Mouse (Mus musculus) spleen, postnatal 4 days (tissue): ENCODE measurements at regions not wholly inside any gene's neighbourhood (a gene's known extent, or its start where the extent isn't known, plus 50 kb on each side); places are given as distances from the start of the nearest gene placed in this dataset.
"Not testable (repeated sequence)": the region's sequence is repeated elsewhere in the genome, so short reads cannot be mapped to it uniquely, and the experiment has no call there.

Source experiments
- DNase-seq, 2 experiments: peaks; one replicate each; pipeline ENCODE4 v3.0.0; 2022; ENCODE audit warnings: low spot score in 2 of 2

GRCm38 (mm10) chr12:82056782-82057611, 112.1 kb upstream of the Sipa1l1 start:
- not testable (repeated sequence) for DNase-seq

GRCm38 (mm10) chr12:82064986-82065385, 104.1 kb upstream of the Sipa1l1 start:
- DNase-seq: peak in 1 of 2 experiments; percentile 43

- DNase-seq: no peak
Observed at GRCm38 (mm10) chr12:82066860-82067259, 102.3 kb upstream of the Sipa1l1 start.

GRCm38 (mm10) chr12:82069621-82070020, 99.5 kb upstream of the Sipa1l1 start:
- DNase-seq: no peak

GRCm38 (mm10) chr12:82072810-82073465, 96.2 kb upstream of the Sipa1l1 start:
- no peak for DNase-seq

GRCm38 (mm10) chr12:82075479-82076221, 93.5 kb upstream of the Sipa1l1 start:
- no peak for DNase-seq

GRCm38 (mm10) chr12:82076766-82077165, 92.4 kb upstream of the Sipa1l1 start:
- DNase-seq: no peak

GRCm38 (mm10) chr12:82077945-82078344, 91.2 kb upstream of the Sipa1l1 start:
- no peak for DNase-seq

- DNase-seq: no peak
Observed at GRCm38 (mm10) chr12:82078740-82079139, 90.4 kb upstream of the Sipa1l1 start.

- no peak for DNase-seq
Observed at GRCm38 (mm10) chr12:82080196-82080880, 88.8 kb upstream of the Sipa1l1 start.

GRCm38 (mm10) chr12:82082596-82082995, 86.5 kb upstream of the Sipa1l1 start:
- DNase-seq: not testable (repeated sequence)

- DNase-seq: no peak
Observed at GRCm38 (mm10) chr12:82085771-82086400, 83.2 kb upstream of the Sipa1l1 start.

- no peak for DNase-seq
Observed at GRCm38 (mm10) chr12:82086441-82086840, 82.7 kb upstream of the Sipa1l1 start.

- DNase-seq: no peak
Observed at GRCm38 (mm10) chr12:82089288-82089687, 79.8 kb upstream of the Sipa1l1 start.

GRCm38 (mm10) chr12:82093317-82093716, 75.8 kb upstream of the Sipa1l1 start:
- DNase-seq: no peak

- DNase-seq: no peak
Observed at GRCm38 (mm10) chr12:82095396-82095795, 73.7 kb upstream of the Sipa1l1 start.

GRCm38 (mm10) chr12:82097126-82097525, 72.0 kb upstream of the Sipa1l1 start:
- no peak for DNase-seq

- DNase-seq: no peak
Observed at GRCm38 (mm10) chr12:82097620-82098019, 71.5 kb upstream of the Sipa1l1 start.

- DNase-seq: no peak
Observed at GRCm38 (mm10) chr12:82104211-82104610, 64.9 kb upstream of the Sipa1l1 start.

- DNase-seq: no peak
Observed at GRCm38 (mm10) chr12:82105184-82106031, 63.7 kb upstream of the Sipa1l1 start.
